Mouse (Mus musculus): Measurements from ENCODE around the gene Egln3. TPM values are rescaled to one million over a fixed set of nuclear protein-coding genes. Genes with fewer than 3 reads are reported as not detected.

Gene Egln3
- polyA plus RNA-seq, 1 experiment from 2014 or later = 69.4 TPM

- Histone ChIP-seq H3K4me2 (ENCODE audit: low read depth, low read length) (no peak overlapping the region), H3K27ac (ENCODE audit: low read length) (no peak overlapping the region)
- 59% methylated on average over 1 of the region's 1 CpGs for WGBS
Measured at GRCm38 (mm10) chr12:54154771-54155170, 48.9 kb downstream of the Egln3 start.

GRCm38 (mm10) chr12:54146943-54147556, 56.6 kb downstream of the Egln3 start:
- H3K9me3 ChIP-seq (ENCODE audit: control insufficient read depth, low read length) = no peaks in the 10 kb centered on the region
- 33% methylated on average over 12 of the region's 12 CpGs for WGBS
- H3K4me2 ChIP-seq (ENCODE audit: low read depth, low read length) = no peak overlapping the region
- H3K27ac ChIP-seq (ENCODE audit: low read length) = no peak overlapping the region
- H3K27me3 ChIP-seq (replicated peaks; ENCODE audit: control insufficient read depth, insufficient read depth, low read length) = no peaks in the 10 kb centered on the region
- H3K36me3 ChIP-seq (ENCODE audit: control insufficient read depth, insufficient read depth, low read length) = no peaks in the 10 kb centered on the region
- H3K4me3 ChIP-seq (ENCODE audit: low read length) = no peak overlapping the region
- H3K4me1 ChIP-seq (ENCODE audit: control insufficient read depth, insufficient read depth, low read length) = no peaks in the 10 kb centered on the region
- no peak overlapping the region for H3K9ac ChIP-seq (ENCODE audit: low read depth, low read length)
- ATAC-seq = no peak

More at GRCm38 (mm10) chr12:54154771-54155170, 48.9 kb downstream of the Egln3 start:
- Histone ChIP-seq H3K27me3 (replicated peaks; ENCODE audit: control insufficient read depth, insufficient read depth, low read length) (no peaks in the 10 kb centered on the region), H3K4me1 (ENCODE audit: control insufficient read depth, insufficient read depth, low read length) (peaks cover 7% of the 10 kb centered on the region; the same call in 1 of the 2 replicates), H3K36me3 (ENCODE audit: control insufficient read depth, insufficient read depth, low read length) (no peaks in the 10 kb centered on the region), H3K9ac (ENCODE audit: low read depth, low read length) (no peak overlapping the region), H3K9me3 (ENCODE audit: control insufficient read depth, low read length) (no peaks in the 10 kb centered on the region), H3K4me3 (ENCODE audit: low read length) (no peak overlapping the region)
- peak; percentile 65 for ATAC-seq
